Mouse (Mus musculus): ENCODE measurements around the gene Dnah1. TPM values are rescaled to one million over a fixed set of nuclear protein-coding genes. Genes with fewer than 3 reads are reported as not detected.

Gene Dnah1
- polyA plus RNA-seq, 1 experiment from 2014 or later = 1.5 TPM

Other genes with a start within 250 kb of the Dnah1 start
- 64.5 and 70.0 TPM in 2 replicates for gene Smim4, start 194.9 kb downstream of the Dnah1 start, polyA plus RNA-seq (2014; fragmentation: Nextera tagmentation; extraction: Ambion mirVana)
- gene Nt5dc2, start 192.8 kb downstream of the Dnah1 start, polyA plus RNA-seq (2014; fragmentation: Nextera tagmentation; extraction: Ambion mirVana) = 342 and 344 TPM in 2 replicates
- 35.9 and 40.4 TPM in 2 replicates for gene Stab1, start 155.3 kb downstream of the Dnah1 start, polyA plus RNA-seq (2014; fragmentation: Nextera tagmentation; extraction: Ambion mirVana)
- 3,123 and 3,177 TPM in 2 replicates for gene Tnnc1, start 115.6 kb downstream of the Dnah1 start, polyA plus RNA-seq (2014; fragmentation: Nextera tagmentation; extraction: Ambion mirVana)
- 286 and 325 TPM in 2 replicates for gene Nisch, start 107.0 kb downstream of the Dnah1 start, polyA plus RNA-seq (2014; fragmentation: Nextera tagmentation; extraction: Ambion mirVana)
- 0.03 and 0.08 TPM in 2 replicates for gene Sema3g, start 106.0 kb downstream of the Dnah1 start, polyA plus RNA-seq (2014; fragmentation: Nextera tagmentation; extraction: Ambion mirVana)
- gene Phf7, start 72.6 kb downstream of the Dnah1 start, polyA plus RNA-seq (2014; fragmentation: Nextera tagmentation; extraction: Ambion mirVana) = 7.4 and 8.7 TPM in 2 replicates
- 52.5 and 57.8 TPM in 2 replicates for gene Bap1, start 72.4 kb downstream of the Dnah1 start, polyA plus RNA-seq (2014; fragmentation: Nextera tagmentation; extraction: Ambion mirVana)
- gene Capn7, start 12.7 kb upstream of the Dnah1 start, polyA plus RNA-seq (2014; fragmentation: Nextera tagmentation; extraction: Ambion mirVana) = 35.4 and 42.2 TPM in 2 replicates
- 10.9 and 16.8 TPM in 2 replicates for gene Sh3bp5, start 112.2 kb upstream of the Dnah1 start, polyA plus RNA-seq (2014; fragmentation: Nextera tagmentation; extraction: Ambion mirVana)
- 16.6 and 19.3 TPM in 2 replicates for gene Eaf1, start 170.5 kb upstream of the Dnah1 start, polyA plus RNA-seq (2014; fragmentation: Nextera tagmentation; extraction: Ambion mirVana)
- 52.2 and 58.3 TPM in 2 replicates for gene Mettl6, start 171.1 kb upstream of the Dnah1 start, polyA plus RNA-seq (2014; fragmentation: Nextera tagmentation; extraction: Ambion mirVana)